Mouse (Mus musculus): ENCODE measurements around the gene Tmem245.
A peak's percentile ranks its signal among the peaks of the same experiment; 100 is the strongest.

Gene Tmem245

GRCm38 (mm10) chr4:56946641-56947640, at the start of gene Tmem245:
Gene Tmem245 (minus strand): TSS chr4:56947437.
- peak; percentile 97 for DNase-seq (ENCODE audit: low spot score)

- no peak for DNase-seq (ENCODE audit: low spot score)
Observed at GRCm38 (mm10) chr4:56993331-56993730, 46.1 kb upstream of the Tmem245 start.

GRCm38 (mm10) chr4:56991951-56992350, 44.7 kb upstream of the Tmem245 start:
- DNase-seq (ENCODE audit: low spot score) = no peak

GRCm38 (mm10) chr4:56990215-56990584, 43.0 kb upstream of the Tmem245 start, which contains the start of gene Frrs1l:
Gene Frrs1l (minus strand): TSS chr4:56990391.
- DNase-seq (ENCODE audit: low spot score) = peak; percentile 47

GRCm38 (mm10) chr4:56989431-56990214, 42.4 kb upstream of the Tmem245 start:
- no peak for DNase-seq (ENCODE audit: low spot score)

- no peak for DNase-seq (ENCODE audit: low spot score)
Observed at GRCm38 (mm10) chr4:56965586-56966179, 18.4 kb upstream of the Tmem245 start.

GRCm38 (mm10) chr4:56963687-56964086, 16.4 kb upstream of the Tmem245 start:
- DNase-seq (ENCODE audit: low spot score) = no peak

- peak; percentile 48 for DNase-seq (ENCODE audit: low spot score)
Observed at GRCm38 (mm10) chr4:56961320-56961925, 14.2 kb upstream of the Tmem245 start.

- no peak for DNase-seq (ENCODE audit: low spot score)
Observed at GRCm38 (mm10) chr4:56957518-56957917, 10.3 kb upstream of the Tmem245 start.

- DNase-seq (ENCODE audit: low spot score) = no peak
Observed at GRCm38 (mm10) chr4:56953235-56953634, 6.0 kb upstream of the Tmem245 start.

GRCm38 (mm10) chr4:56951701-56952100, 4.5 kb upstream of the Tmem245 start:
- DNase-seq (ENCODE audit: low spot score) = no peak

- DNase-seq (ENCODE audit: low spot score) = no peak
Observed at GRCm38 (mm10) chr4:56949494-56949893, 2.3 kb upstream of the Tmem245 start.

GRCm38 (mm10) chr4:56946180-56946579, 1.1 kb downstream of the Tmem245 start:
- DNase-seq (ENCODE audit: low spot score) = no peak

- no peak for DNase-seq (ENCODE audit: low spot score)
Observed at GRCm38 (mm10) chr4:56944286-56944685, 3.0 kb downstream of the Tmem245 start.

- no peak for DNase-seq (ENCODE audit: low spot score)
Observed at GRCm38 (mm10) chr4:56943258-56943657, 4.0 kb downstream of the Tmem245 start.

GRCm38 (mm10) chr4:56942567-56942966, 4.7 kb downstream of the Tmem245 start:
- no peak for DNase-seq (ENCODE audit: low spot score)

GRCm38 (mm10) chr4:56941481-56941880, 5.8 kb downstream of the Tmem245 start:
- no peak for DNase-seq (ENCODE audit: low spot score)

GRCm38 (mm10) chr4:56937136-56937535, 10.1 kb downstream of the Tmem245 start:
- no peak for DNase-seq (ENCODE audit: low spot score)

- DNase-seq (ENCODE audit: low spot score) = no peak
Observed at GRCm38 (mm10) chr4:56935327-56935726, 11.9 kb downstream of the Tmem245 start.

GRCm38 (mm10) chr4:56933154-56933553, 14.1 kb downstream of the Tmem245 start:
- DNase-seq (ENCODE audit: low spot score) = no peak

- DNase-seq (ENCODE audit: low spot score) = no peak
Observed at GRCm38 (mm10) chr4:56932096-56932495, 15.1 kb downstream of the Tmem245 start.

- DNase-seq (ENCODE audit: low spot score) = no peak
Observed at GRCm38 (mm10) chr4:56930312-56930711, 16.9 kb downstream of the Tmem245 start.
